Mouse (Mus musculus) heart, adult 2 months (tissue): ENCODE measurements around the gene Cfap77.

Experiments
- CTCF ChIP-seq: fragments of 200-600 bp; IDR thresholded peaks from 2 replicates; pipeline ENCODE4 v1.8.1; 2022; ENCODE audit warnings: antibody characterized with exemption, mild to moderate bottlenecking, moderate library complexity
- EP300 ChIP-seq: fragments of 200-500 bp; IDR thresholded peaks from 2 replicates; pipeline ENCODE4 v1.6.1; 2011; ENCODE audit warnings: low read depth, low read length, control low read depth; ENCODE audit not compliant: insufficient read depth
- POLR2A ChIP-seq: fragments of 200-500 bp; IDR thresholded peaks from 2 replicates; pipeline ENCODE4 v1.6.1; 2011; ENCODE audit warnings: mild to moderate bottlenecking, low read depth, low read length, control low read depth; ENCODE audit not compliant: insufficient read depth

DNA sequence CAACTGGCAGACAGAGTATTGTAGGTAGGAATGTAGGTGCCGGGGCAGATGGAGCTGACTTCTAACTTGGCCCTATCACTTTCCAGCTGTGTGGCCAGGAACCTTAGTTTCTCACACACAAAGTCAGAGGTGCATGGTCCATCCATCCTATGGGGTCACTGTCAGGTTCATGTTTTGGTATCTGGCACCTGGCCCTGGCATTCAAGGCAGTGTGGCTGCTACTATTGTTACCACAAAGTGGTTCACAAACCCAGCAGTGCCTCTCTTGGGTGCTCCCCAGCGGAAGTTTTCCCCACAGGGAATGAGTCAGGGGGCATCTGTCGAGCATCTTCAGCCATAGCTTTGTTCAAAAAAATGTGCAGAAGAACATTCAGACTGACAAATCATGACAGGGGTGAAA is 108.6 kb downstream of the Cfap77 start:
- TF ChIP-seq POLR2A (no peak), CTCF (no peak), EP300 (no peak)
